19 mouse cellular contexts compared by ENCODE assay signal in genomic region chr4:107372304-107372703, GRCm38 (mm10). TPM values are rescaled to one million over a fixed set of nuclear protein-coding genes. Genes with fewer than 3 reads are reported as not detected.
DNase-seq lines count a peak whose midpoint lies in the region; ATAC-seq and TF ChIP-seq lines count a peak whose summit lies in the region.
"Had no signal": no experiment of that assay in that cellular context is flagged by ENCODE, and none has a peak within 500 bp of the region (broad histone marks: within the 10 kb centered on the region; RNA-seq: fewer than 3 reads in every experiment).

No protein-coding gene starts in this region.

- 73% methylated on average over 2 of the region's 2 CpGs for WGBS in kidney, postnatal 0 days
- 76% methylated on average over 2 of the region's 2 CpGs for WGBS in midbrain, embryonic 14.5 days
- WGBS in midbrain, embryonic 15.5 days = 72% methylated on average over 2 of the region's 2 CpGs

- no peak overlapping the region for H3K4me2 ChIP-seq in kidney, postnatal 0 days (ENCODE audit: low read length)
- no peak overlapping the region for H3K4me2 ChIP-seq in midbrain, embryonic 14.5 days (ENCODE audit: low read length)
- H3K4me2 ChIP-seq in midbrain, embryonic 15.5 days = no peak overlapping the region
- H3K4me2 ChIP-seq: embryonic facial prominence, embryonic 15.5 days; forebrain, embryonic 12.5 days; heart, embryonic 11.5 days; limb, embryonic 13.5 days; neural tube, embryonic 12.5 days had no signal

- H3K9ac ChIP-seq in kidney, postnatal 0 days (ENCODE audit: low read depth, low read length) = no peak overlapping the region
- no peak overlapping the region for H3K9ac ChIP-seq in midbrain, embryonic 14.5 days (replicated peaks; ENCODE audit: low read length)
- no peak overlapping the region for H3K9ac ChIP-seq in midbrain, embryonic 15.5 days
- H3K9ac ChIP-seq: embryonic facial prominence, embryonic 15.5 days; forebrain, embryonic 12.5 days; limb, embryonic 13.5 days; neural tube, embryonic 12.5 days had no signal

- ATAC-seq in CD4-positive, CD25-positive, alpha-beta regulatory T cell, adult 4 months = no peak
- no peak for ATAC-seq in kidney, postnatal 0 days (replicated peaks; ENCODE audit: low FRiP score, low read depth)
- no peak for ATAC-seq in midbrain, embryonic 14.5 days (ENCODE audit: low FRiP score, low TSS enrichment)
- ATAC-seq in midbrain, embryonic 15.5 days (replicated peaks) = no peak

- H3K27me3 ChIP-seq in kidney, postnatal 0 days (ENCODE audit: insufficient read depth, low read length) = no peaks in the 10 kb centered on the region
- H3K27me3 ChIP-seq in midbrain, embryonic 14.5 days (ENCODE audit: control insufficient read depth, insufficient read depth, low read length) = no peaks in the 10 kb centered on the region
- H3K27me3 ChIP-seq in midbrain, embryonic 15.5 days (replicated peaks) = no peaks in the 10 kb centered on the region
- H3K27me3 ChIP-seq: embryonic facial prominence, embryonic 15.5 days; forebrain, embryonic 12.5 days; limb, embryonic 13.5 days; neural tube, embryonic 12.5 days had no signal

- no peak overlapping the region for H3K4me3 ChIP-seq in kidney, postnatal 0 days (replicated peaks; ENCODE audit: low read depth, low read length)
- no peak overlapping the region for H3K4me3 ChIP-seq in midbrain, embryonic 14.5 days (replicated peaks; ENCODE audit: low read depth, low read length)
- no peak overlapping the region for H3K4me3 ChIP-seq in midbrain, embryonic 15.5 days
- H3K4me3 ChIP-seq: embryonic facial prominence, embryonic 15.5 days; forebrain, embryonic 12.5 days; limb, embryonic 13.5 days; neural tube, embryonic 12.5 days had no signal

- no peak overlapping the region for H3K27ac ChIP-seq in kidney, postnatal 0 days
- no peak overlapping the region for H3K27ac ChIP-seq in midbrain, embryonic 14.5 days (replicated peaks; ENCODE audit: low read depth, low read length)
- H3K27ac ChIP-seq in midbrain, embryonic 15.5 days = no peak overlapping the region
- H3K27ac ChIP-seq: embryonic facial prominence, embryonic 15.5 days; forebrain, embryonic 12.5 days; limb, embryonic 13.5 days; neural tube, embryonic 12.5 days had no signal

- H3K9me3 ChIP-seq in kidney, postnatal 0 days (replicated peaks; ENCODE audit: low read length) = no peaks in the 10 kb centered on the region
- no peaks in the 10 kb centered on the region for H3K9me3 ChIP-seq in midbrain, embryonic 14.5 days (ENCODE audit: control insufficient read depth, low read length)
- H3K9me3 ChIP-seq in midbrain, embryonic 15.5 days = no peaks in the 10 kb centered on the region
- H3K9me3 ChIP-seq: embryonic facial prominence, embryonic 15.5 days; forebrain, embryonic 12.5 days; limb, embryonic 13.5 days; neural tube, embryonic 12.5 days had no signal

- peak; percentile 32; the same call in 1 of the 2 replicates for TF ChIP-seq CTCF in kidney, postnatal 0 days (IDR thresholded peaks at IDR 0.05; ENCODE audit: low read depth)

- no peaks in the 10 kb centered on the region for H3K4me1 ChIP-seq in kidney, postnatal 0 days (replicated peaks; ENCODE audit: insufficient read depth, low read length)
- peaks cover 5% of the 10 kb centered on the region; the same call in 1 of the 2 replicates for H3K4me1 ChIP-seq in midbrain, embryonic 14.5 days (ENCODE audit: control insufficient read depth, insufficient read depth, low read length)
- peaks cover 12% of the 10 kb centered on the region for H3K4me1 ChIP-seq in midbrain, embryonic 15.5 days

- peaks cover 34% of the 10 kb centered on the region; the same call in 1 of the 2 replicates for H3K36me3 ChIP-seq in kidney, postnatal 0 days (ENCODE audit: insufficient read depth, low read length)
- H3K36me3 ChIP-seq in midbrain, embryonic 14.5 days (ENCODE audit: control insufficient read depth, insufficient read depth, low read length) = peaks cover 50% of the 10 kb centered on the region
- H3K36me3 ChIP-seq in midbrain, embryonic 15.5 days (replicated peaks) = 0 out of 2 replicates have a peak, but pooled peaks cover 5% of the 10 kb centered on the region

- peak; percentile 9 for DNase-seq in CD4-positive, CD25-positive, alpha-beta regulatory T cell, adult 2 months (ENCODE audit: low read depth, low spot score)
- DNase-seq in kidney, postnatal 0 days (ENCODE audit: low spot score) = peak; percentile 16
- no peak for DNase-seq in kidney, adult 9 months
- DNase-seq in midbrain, embryonic 14.5 days = peak; percentile 2
- DNase-seq in spleen, postnatal 10 days (ENCODE audit: low spot score in 2 of 2) = no peak
- DNase-seq in natural killer cell, adult 2 months (ENCODE audit: low spot score in 2 of 2) = no peak
- DNase-seq: cerebellum, adult 9-11 months; embryo, embryonic 11 days; gastrocnemius, postnatal 36 days; heart, postnatal 14 days; right cerebral cortex, postnatal 25 days; thymus, postnatal 14 days had no signal

RNA-seq across cellular contexts. Expression of gene Ndc1, which starts 4.7 kb away (rescaled TPM):
- 1 to 10 TPM; 3.8 to 5.3 TPM for polyA plus RNA-seq in CD4-positive, CD25-positive, alpha-beta regulatory T cell, adult 4 months (2017; shearing (Covaris generic))
- polyA plus RNA-seq in kidney, postnatal 0 days (2015; fragmentation: Nextera tagmentation; extraction: Ambion mirVana) = 19.0 and 21.1 TPM in 2 replicates
- polyA plus RNA-seq in midbrain, embryonic 14.5 days (2014; fragmentation: Nextera tagmentation; extraction: Ambion mirVana) = 16.5 and 23.2 TPM in 2 replicates
- 18.4 and 20.0 TPM in 2 replicates for polyA plus RNA-seq in midbrain, embryonic 15.5 days (2015; fragmentation: Nextera tagmentation; extraction: Ambion mirVana)

RNA-seq across cellular contexts. Expression of gene Yipf1, which starts 58.1 kb away (rescaled TPM):
- polyA plus RNA-seq in CD4-positive, CD25-positive, alpha-beta regulatory T cell, adult 4 months (2017; shearing (Covaris generic)) = 10 to 100 TPM; 90.0 to 98.0 TPM
- 67.5 and 68.8 TPM in 2 replicates for polyA plus RNA-seq in kidney, postnatal 0 days (2015; fragmentation: Nextera tagmentation; extraction: Ambion mirVana)
- polyA plus RNA-seq in midbrain, embryonic 14.5 days (2014; fragmentation: Nextera tagmentation; extraction: Ambion mirVana) = 55.2 and 61.9 TPM in 2 replicates
- polyA plus RNA-seq in midbrain, embryonic 15.5 days (2015; fragmentation: Nextera tagmentation; extraction: Ambion mirVana) = 51.7 and 56.2 TPM in 2 replicates

Comparison
In these comparisons a context has a peak if more than half of its experiments do, and no peak if none do; other contexts are left out.
1. DNase-seq: peak in CD4-positive, CD25-positive, alpha-beta regulatory T cell, adult 2 months (single experiment), kidney, postnatal 0 days (single experiment) and midbrain, embryonic 14.5 days (single experiment); none in kidney, adult 9 months (single experiment), spleen, postnatal 10 days (0 of 2) and natural killer cell, adult 2 months (0 of 2).